Mouse (Mus musculus) frontal cortex, adult (tissue): ENCODE data around the gene S100a10.

Experiments
- ATAC-seq: cut with Nextera tagmentation; 2 replicates; pipeline ENCODE4 v1.9.2; 2017; ENCODE audit warnings: mild to moderate bottlenecking, moderate library complexity, mixed read lengths; ENCODE audit not compliant: low TSS enrichment

S100a10 gene

DNA sequence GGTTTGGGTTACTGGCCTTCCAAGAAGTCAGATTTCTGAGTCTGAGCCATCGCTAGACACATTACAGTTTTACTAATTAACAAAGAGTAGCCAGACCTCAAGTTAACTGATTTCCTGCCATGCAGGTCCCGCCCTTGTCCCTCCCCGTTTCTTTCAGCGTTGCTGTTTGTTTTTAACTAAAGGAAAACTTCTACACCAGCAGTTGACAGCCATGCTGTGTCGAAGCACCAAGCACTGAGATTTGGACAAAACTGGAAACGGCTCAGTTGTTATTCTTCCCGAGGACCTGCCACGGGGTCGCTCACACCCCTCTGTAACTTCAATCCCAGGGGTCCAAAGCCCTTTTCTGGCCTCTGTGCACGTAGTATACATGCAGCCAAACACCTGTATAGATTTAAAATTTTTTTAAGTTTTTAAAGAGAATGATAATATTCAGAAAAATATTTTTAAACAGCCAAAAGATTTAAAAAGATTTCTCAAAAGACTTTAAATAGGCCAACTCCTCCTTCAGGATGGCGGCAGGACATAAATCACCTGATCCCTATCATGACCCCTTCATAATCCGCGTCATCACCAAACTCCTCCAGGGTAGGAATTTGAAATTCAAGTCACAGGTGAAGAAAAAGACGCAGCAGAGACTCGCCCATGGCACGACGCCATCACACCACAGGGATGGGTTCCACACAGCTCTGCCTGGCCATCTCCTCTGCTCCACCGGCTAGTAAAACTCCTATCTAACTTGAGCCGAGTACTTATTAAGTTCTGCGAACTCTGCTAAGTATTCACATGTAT, 6.9 kb upstream of the S100a10 start:
- ATAC-seq: no peak

DNA sequence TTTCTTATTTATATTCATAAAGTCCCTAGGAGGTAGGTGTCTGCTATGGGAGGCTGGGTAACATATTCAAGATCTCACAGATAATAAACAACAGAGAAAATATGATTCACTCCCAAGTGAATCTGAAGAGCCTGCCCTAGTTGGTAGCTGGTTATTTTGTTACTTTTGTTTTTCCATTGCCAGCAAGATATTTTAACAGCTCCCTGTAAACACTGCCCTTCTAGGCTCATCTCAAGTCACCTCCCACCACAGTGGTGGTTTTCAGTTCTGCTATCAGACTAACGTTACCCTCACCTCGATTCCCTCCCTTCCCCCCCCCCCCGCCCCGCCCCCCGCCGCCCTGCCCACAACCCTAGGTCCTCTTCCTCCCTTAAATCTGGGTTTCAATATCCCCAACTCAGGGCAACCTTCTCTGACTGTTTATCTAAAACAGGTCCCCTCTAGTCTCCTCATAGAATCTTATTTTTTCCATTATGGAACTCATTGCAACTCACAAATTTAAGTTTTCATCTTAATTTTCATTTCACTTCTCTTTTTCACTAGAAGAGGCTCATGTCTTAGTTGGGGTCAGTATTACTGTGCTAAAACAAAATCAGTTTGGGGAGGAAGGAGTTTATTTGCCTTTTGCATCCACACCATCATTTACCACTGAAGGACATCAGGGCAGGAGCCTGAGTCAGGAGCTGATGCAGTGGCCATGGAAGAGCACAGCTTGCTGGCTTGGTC, 6.2 kb upstream of the S100a10 start:
- ATAC-seq: no peak

- no peak for ATAC-seq
These were observed 4.9 kb upstream of the S100a10 start for GRCm38 (mm10) chr3:93549986-93550385.

DNA sequence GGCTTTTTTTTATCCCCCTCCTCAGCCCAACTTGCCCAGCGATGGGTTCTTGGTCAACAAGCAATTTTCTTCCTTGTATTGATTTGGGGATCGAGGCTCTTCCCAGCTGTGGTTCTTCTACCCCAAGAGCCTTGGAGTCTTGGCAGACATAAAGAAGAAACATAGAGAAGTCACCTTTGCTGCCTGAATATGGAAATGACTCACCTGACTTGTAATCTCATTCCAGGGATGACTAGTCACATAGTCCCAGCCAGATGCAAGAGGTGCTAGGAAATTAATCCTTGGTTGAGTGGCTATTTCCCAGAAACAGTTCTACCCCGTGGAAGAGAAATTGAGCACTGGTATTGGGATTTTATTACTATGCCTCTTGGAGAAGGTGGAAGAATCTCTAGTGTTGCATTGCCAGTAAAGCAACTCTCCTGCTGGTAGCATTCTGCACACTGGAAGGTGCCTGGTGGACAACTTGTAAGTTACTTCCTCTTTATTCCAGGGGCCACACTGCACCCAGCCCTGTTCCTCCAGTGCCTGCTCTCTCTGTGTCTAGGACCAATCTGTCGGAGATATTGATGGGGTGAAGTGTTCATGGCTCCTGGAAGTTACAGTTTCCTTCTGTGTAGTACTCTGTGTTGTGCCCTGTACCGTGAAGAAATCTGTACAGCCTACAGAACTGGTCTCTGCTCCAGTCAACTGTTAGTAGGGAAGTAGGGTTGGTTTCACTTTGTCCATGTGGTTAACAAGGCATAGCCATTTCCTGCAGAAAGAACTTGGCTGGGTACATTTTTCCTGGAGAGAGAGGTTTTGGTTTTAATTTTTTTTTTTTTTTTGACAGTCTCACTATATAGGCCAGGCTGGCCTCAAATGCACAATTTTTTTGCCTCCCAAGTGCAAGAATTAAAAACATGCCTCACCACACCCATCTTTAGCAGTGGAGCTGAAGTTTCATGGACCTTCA, 2.7 kb upstream of the S100a10 start:
- ATAC-seq: no peak

- ATAC-seq: no peak
These were observed 1.6 kb upstream of the S100a10 start for GRCm38 (mm10) chr3:93553311-93553710.

DNA sequence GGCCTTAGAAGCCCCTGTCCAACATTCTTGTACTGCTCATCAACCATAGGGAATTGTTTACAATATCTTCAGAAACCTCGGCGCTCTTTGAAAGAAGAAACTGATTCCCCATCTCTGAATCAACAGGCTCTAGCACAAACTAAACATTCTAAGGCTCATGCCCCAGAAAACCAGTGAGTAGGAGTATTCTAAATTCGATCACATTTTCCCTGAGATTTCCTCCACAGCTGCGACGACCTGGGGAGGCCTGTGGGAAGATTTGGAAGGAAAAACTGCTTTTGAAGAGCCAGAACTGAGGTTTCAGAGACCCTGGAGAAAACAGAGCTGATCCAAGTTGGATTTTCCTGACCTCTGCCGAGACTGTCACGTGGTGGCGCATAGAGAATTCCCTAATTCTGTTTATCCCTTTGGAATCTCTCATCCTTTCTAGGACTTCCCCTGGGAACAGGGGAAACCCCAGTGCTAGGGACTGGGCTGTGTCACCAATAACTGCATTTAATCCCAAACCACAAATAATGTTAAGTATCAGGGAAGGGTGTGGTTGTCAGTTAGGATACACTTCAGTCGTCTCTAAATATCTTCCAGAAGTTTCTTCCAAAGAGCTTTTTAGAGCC, 1.0 kb upstream of the S100a10 start:
- peak; percentile 61 for ATAC-seq

GRCm38 (mm10) chr3:93554379-93554980, 400 bp upstream of the S100a10 start:
- no peak for ATAC-seq

DNA sequence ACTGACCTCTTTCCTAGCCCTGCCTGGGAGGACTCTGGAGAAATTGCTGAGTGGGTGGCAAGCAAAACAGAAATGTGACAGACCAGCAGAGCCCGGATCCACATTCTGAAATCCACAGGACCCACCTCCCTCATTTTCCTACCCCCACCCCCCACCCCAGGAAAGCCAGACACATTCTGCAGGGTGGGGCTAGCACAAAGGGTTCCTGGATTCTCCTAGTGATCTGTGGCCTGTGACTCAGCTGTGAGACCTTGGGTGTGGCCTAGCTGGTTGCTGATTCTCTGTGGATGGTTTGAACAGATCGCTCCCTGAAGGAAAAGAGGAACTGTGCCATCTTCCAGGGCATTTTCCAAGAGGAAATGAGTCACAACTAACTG, 986 bp downstream of the S100a10 start:
- ATAC-seq: peak; percentile 20; the same call in 1 of the 2 replicates

- no peak for ATAC-seq
These were observed 1.7 kb downstream of the S100a10 start for GRCm38 (mm10) chr3:93556599-93556998.

GRCm38 (mm10) chr3:93557471-93557870, 2.6 kb downstream of the S100a10 start:
- no peak for ATAC-seq

DNA sequence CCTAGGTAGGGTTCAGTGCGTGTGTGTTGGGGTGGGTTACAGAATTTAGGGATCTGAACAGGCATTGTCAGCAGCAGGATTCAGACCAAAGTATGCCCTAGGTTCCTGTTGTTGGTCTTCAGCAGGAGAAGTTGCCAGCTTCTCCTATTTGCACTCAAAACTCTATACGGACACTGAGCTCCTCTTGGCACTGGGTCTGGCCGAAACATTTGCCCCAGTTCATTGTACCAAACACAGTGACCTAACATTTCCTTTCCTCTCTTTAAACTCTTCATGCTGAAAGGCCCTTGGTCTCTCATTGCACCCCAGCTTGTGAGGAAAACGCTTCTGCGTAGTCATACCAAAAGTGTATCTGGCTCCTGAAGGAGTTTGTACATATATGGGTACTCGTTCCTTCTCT, 5.1 kb downstream of the S100a10 start:
- no peak for ATAC-seq

DNA sequence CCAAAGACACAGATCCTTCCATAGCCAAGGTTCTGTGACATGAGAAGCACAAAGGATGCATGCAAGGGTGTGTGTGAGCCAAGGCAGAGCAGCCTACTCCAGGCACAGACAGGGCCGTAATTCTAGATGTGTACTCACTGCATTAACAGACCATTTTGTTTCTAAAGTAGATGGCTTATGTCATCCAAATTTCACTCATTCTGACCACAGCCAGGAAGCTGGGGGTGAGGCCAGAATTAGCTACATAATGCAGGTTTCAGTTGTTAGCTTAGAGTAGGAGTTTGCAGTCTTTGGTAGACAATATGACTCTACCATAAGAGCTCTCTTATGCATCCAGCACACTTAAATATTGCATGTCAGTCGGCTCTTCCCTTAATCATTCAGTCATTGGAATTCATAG, 7.5 kb downstream of the S100a10 start:
- peak; percentile 33 for ATAC-seq

- ATAC-seq: peak; percentile 88
These were observed 8.3 kb downstream of the S100a10 start for GRCm38 (mm10) chr3:93563216-93563615.

GRCm38 (mm10) chr3:93566892-93567291, 12.0 kb downstream of the S100a10 start:
- no peak for ATAC-seq

DNA sequence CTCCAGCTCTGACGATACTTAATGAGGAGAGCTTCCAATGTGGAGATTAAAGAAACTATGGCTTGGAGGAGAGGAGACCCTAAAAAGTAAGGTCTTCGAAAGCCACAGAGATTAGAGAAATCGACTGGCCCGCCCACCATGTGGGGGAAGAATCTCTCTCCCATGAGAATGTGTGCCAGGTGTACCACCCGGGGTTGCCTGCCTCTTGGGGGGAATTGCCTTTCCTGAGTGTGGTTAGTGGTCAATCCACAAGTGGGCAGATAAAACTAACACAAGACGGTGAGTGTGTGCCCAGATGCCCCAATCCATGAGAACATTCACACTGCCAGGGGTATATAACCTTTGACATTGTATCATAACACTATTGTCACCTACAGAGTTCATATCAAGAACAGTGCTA, 12.8 kb downstream of the S100a10 start:
- no peak for ATAC-seq

DNA sequence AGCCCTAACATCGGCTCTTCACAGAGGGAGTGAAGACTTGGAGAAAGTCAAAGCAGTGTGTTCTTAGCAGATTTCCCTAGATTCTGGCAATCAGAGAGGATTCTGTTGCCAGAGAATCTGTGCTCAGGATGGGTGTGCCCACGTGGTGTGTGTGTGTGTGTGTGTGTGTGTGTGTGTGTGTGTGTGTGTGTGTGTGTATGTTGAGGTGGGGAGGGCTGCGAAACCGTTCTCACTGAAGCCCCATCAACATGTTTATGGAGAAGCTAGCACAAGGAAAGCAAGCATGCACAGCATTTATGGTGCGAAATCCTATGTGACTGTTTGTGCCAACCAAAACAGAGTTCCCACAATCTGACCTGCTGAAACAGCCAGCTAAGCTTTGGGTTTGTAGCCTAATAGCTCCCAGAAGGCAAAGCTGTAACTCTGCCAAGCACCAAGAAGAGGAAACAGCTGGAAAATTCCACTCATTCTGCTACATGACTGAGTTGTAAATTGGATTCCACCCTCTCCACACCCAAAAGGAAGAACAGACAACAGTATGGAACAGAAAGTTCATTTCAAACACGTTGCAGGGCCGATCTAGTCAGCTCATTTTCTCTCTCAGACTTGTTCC, 13.7 kb downstream of the S100a10 start:
- ATAC-seq: peak; percentile 88

DNA sequence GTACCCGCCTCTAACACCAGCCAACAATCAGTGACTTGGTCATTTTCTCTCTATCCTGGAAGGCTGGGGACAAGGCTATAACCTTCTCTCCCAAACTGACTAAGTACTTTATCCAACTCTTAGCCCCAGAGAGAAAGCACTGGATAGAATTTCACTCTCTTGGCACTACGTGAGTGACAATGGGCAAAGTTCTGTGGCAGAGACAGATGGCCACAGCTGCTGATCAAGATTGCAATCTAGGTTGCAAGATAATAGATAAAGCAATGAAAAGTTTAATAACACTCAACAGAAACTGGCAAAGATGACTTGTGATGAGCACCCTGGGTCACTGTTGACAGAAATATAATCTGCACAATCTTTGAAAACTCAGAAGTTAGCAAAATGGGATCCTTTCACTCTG, 14.2 kb downstream of the S100a10 start:
- ATAC-seq: peak; percentile 41; the same call in 1 of the 2 replicates

GRCm38 (mm10) chr3:93572058-93572791, 17.3 kb downstream of the S100a10 start:
- ATAC-seq: peak; percentile 64

- no peak for ATAC-seq
These were observed 24.6 kb downstream of the S100a10 start for GRCm38 (mm10) chr3:93579317-93580038.
